Mouse (Mus musculus) neutrophil, adult 83 days (primary cell): ENCODE measurements around the gene Gpn3. TPM values are rescaled to one million over a fixed set of nuclear protein-coding genes. Genes with fewer than 3 reads are reported as not detected.

Experiments
- total RNA-seq, 2 experiments: library from RNA; stranded (reverse); gene quantifications; one replicate each; pipeline ENCODE4 v1.2.4; 2023

Gpn3 gene
- 10 to 100 TPM; 14.4 to 14.6 TPM for total RNA-seq

DNA sequence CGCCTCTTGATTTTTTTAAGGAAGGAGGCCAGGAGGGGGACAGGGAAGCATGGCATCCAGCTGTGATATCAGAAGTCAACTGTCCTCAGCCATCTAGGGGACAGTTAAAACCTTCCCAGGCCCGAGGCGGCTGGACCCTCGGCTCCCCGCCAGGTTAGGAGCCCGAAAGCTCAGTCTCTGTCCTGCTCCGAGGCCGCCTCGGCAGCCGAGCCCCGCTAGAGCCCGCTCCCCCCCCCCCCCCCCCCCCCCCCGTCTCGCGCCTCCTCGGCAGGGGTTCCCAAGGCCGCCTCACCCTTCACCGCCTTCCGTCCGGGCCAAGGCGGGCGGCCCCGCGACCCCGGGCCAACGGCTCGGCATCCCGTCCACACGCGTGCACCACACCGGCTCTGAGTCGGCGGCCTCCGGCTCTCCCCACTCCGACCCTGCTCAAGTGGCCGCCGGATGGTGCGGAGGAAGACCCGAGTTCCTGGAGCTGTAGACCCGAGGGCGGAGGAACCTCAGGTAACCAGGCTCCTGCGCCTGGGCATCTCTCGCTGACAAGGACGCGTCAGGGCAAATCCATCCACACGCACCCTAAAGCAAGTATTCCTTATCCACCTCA is at the start of gene Gpn3:
TSS of gene Gpn3 (plus strand) at position 286 of the 601 bp plus-strand sequence.

DNA sequence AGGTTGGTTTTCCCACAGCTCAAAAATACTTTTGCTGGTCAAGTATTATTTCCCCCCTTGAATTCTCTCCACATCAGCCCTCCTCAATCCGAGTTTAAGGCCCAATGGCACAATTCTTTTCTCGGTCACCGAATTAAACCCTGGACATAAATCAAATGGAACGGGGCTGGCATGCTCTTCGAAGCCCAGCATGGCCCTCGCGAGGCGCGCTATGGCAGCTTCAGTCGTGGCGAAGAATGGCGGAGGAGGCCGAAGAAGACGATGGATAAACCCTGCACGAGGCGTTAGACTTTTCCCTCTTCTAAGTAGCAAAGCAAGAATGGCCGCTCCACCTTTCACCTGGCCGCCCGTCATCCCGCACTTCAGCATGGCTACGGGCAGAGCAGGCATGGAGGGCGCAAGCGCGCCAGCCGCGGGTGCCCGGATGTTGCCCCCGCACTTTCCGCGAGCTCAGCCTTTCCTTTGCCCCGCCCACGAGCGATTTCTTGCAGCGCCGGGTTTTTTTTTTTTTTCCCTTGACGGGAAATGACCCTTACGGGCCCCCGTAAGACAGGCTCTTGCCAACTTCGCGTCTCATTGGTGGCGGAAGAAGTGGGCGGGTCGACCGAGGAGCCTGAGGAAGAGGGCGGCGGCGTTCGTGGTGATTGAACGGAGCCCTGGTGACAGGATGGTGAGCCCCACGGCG is 17.7 kb upstream of the Gpn3 start, which contains the start of the genes Rad9b and Vps29:
TSS of gene Rad9b (minus strand) at position 427 of the 685 bp plus-strand sequence.
TSS of gene Vps29 (plus strand) at position 563 of the 685 bp plus-strand sequence.

DNA sequence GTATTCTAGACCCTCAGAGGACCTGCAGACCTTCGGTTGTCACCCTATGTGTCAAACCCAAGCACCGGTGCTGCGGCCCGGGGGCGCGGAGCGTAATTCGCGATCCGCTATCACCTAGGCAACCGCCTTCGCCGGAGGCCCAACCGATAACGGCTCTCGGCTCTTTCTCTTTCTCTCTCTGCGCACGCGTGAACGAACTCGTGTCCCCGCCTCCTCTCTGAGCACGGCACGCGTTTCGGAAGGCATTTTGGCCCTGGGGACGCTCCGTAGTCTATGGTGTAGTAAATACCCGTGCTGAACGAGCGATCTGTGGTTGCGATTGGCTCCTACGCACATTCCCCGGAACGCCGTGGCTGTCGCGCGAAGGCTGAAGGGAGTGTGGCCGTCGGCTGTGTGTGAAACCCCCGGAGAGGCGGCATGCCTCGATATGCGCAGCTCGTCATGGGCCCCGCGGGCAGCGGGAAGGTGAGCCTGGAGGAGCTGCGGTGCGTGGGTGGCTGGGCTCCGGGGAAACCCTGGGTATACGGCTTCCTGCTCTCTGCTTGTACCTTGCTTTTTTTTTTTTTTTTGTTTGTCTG is 605 bp downstream of the Gpn3 start, which contains the start of gene Fam216a:
TSS of gene Fam216a (minus strand) at position 173 of the 578 bp plus-strand sequence.

DNA sequence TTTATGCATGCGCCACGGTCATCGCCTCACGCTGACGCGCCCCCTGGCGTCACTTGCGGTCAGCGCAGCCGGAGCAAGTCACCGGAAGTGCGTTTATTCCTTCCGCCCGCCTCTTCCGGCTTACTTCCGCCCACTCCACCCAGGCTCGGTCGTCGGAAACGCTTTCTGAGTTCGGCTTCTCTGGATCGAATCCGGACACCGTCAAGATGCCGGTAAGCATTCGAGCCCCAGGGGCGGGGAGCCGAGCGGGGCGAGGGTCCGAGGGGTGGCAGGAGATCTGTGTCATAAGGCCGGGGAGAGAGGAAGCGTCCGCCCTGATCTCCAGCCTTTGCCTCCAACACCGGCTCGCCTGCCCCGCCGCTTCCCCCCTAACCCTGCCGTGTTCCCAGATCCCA is 20.1 kb downstream of the Gpn3 start, which contains the start of gene Arpc3:
TSS of gene Arpc3 (plus strand) at position 93 of the 395 bp plus-strand sequence.

DNA sequence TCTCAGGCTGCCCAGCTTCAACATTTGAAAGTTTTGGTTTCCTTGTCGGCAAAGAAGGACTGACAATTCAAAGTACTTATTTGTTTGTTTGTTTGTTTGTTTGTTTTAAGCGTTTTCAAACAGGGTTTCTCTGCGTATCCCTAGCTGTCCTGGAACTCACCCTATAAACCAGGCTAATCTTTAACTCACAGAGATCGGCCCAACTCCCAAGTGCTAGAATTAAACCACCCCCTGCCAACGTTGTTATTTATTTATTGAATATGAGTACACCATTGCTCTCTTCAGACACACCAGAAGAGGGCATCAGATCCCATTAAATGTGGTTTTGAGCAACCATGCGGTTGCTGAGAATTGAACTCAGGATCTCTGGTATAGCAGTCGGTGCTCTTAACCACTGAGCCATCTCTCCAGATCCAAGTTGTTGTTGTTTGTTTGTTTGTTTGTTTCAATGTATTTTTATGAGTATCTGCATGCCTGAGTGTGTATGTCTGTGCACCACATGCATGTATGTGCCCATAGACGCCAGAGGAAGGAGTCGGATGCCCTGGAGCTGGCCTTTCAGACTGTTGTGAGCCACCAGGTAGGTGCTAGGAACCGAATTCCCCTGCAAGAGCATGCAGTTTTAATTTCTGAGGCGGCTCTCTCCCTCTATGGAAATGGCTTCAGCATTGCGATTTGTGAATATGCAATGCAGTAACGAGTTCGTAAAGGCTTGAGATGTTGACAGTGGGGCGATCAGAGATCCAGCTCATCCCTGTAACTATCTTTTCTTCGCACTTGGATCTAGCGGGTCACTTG is 49.8 kb downstream of the Gpn3 start, which contains the start of gene Anapc7:
TSS of gene Anapc7 (plus strand) at position 423 of the 798 bp plus-strand sequence.

Other genes with a start within 250 kb of the Gpn3 start
- gene Ccdc63, start 231.1 kb upstream of the Gpn3 start, total RNA-seq: 1 to 10 TPM; 6.2 to 9.1 TPM
- 100 to 1,000 TPM; 201 to 214 TPM for gene Ppp1cc, start 213.6 kb upstream of the Gpn3 start, total RNA-seq
- gene Hvcn1, start 165.1 kb upstream of the Gpn3 start, total RNA-seq: 100 to 1,000 TPM in 1 of 2 experiments, 10 to 100 TPM in 1; 98.6 to 111 TPM
- 1 to 10 TPM; 8.0 TPM for gene Tctn1, start 107.4 kb upstream of the Gpn3 start, total RNA-seq
- 10 to 100 TPM; 14.5 to 18.4 TPM for gene Pptc7, start 87.5 kb upstream of the Gpn3 start, total RNA-seq
- gene Rad9b, start 17.6 kb upstream of the Gpn3 start, total RNA-seq: 1 to 10 TPM; 1.1 to 2.4 TPM
- gene Vps29, start 17.5 kb upstream of the Gpn3 start, total RNA-seq: 10 to 100 TPM; 57.0 to 59.9 TPM
- gene Fam216a, start 488 bp downstream of the Gpn3 start, total RNA-seq: 1 to 10 TPM; 5.4 to 5.6 TPM
- gene Arpc3, start 20.0 kb downstream of the Gpn3 start, total RNA-seq: 100 to 1,000 TPM; 562 to 596 TPM
- 10 to 100 TPM; 24.4 to 26.2 TPM for gene Anapc7, start 49.8 kb downstream of the Gpn3 start, total RNA-seq
- gene Atp2a2, start 130.3 kb downstream of the Gpn3 start, total RNA-seq: 10 to 100 TPM; 75.4 to 77.0 TPM
- gene Ift81, start 242.6 kb downstream of the Gpn3 start, total RNA-seq: 1 to 10 TPM; 2.1 to 2.2 TPM